Mouse (Mus musculus) thymus, adult 2 months (tissue): ENCODE results near the gene Ppie.

ENCODE experiments used
- CTCF ChIP-seq: fragments of 200-500 bp; IDR thresholded peaks from 2 replicates; pipeline ENCODE4 v1.5.1; 2012; ENCODE audit warnings: mild to moderate bottlenecking, control low read depth, low read length, moderate library complexity, borderline replicate concordance; ENCODE audit not compliant: control insufficient read depth, poor library complexity, insufficient read depth; ENCODE audit errors: extremely low read depth
- POLR2A ChIP-seq: fragments of 200-500 bp; IDR thresholded peaks from 2 replicates; pipeline ENCODE4 v1.6.1; 2012; ENCODE audit warnings: mild to moderate bottlenecking, low read length, control low read depth, moderate library complexity; ENCODE audit not compliant: control insufficient read depth, poor library complexity, insufficient read depth; ENCODE audit errors: extremely low read depth

DNA sequence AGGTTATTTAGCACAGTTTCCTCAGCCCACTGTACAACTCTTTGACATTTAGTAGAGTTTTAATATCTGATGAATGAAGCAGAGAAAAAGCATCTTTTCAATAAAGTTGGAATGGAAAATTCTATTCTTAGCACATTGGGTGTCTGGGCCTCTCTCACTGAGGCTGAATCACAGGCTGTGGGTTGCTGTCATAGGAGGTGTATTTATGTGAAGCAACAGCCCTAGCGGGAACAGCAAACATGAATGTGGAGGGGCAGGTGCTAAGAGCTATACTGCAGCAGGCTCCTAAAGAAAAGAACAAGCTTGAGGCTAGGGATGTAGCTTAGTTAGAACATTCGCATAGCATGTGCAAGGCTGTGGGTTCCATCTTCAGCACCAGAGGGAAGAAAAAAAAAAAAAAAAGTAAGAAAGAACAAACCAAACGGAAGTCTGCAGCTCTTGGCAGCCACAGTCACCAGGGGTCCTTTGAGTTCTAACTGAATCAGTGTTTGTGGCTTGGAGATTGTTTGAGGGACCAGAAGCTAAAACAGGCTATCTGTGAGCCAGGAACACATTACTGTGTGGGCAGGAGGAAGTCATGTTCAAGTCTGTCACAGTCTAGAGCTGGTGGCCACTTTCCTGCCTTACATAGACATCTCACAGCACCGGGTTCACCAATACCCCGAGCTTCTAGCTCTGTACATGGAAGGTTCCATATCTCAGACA is 7.8 kb upstream of the Ppie start:
- TF ChIP-seq CTCF (no peak), POLR2A (no peak)
